ENCODE assay signal across 26 mouse cellular contexts in genomic region chr13:43788071-43788470, GRCm38 (mm10). TPM values are rescaled to one million over a fixed set of nuclear protein-coding genes. Genes with fewer than 3 reads are reported as not detected.
A peak's percentile ranks its signal among the peaks of the same experiment; 100 is the strongest.
DNase-seq lines count a peak whose midpoint lies in the region; ATAC-seq and TF ChIP-seq lines count a peak whose summit lies in the region.
"Had no signal": no experiment of that assay in that cellular context is flagged by ENCODE, and none has a peak within 500 bp of the region (broad histone marks: within the 10 kb centered on the region; RNA-seq: fewer than 3 reads in every experiment).

No protein-coding gene starts in this region.

- no peak overlapping the region for H3K27ac ChIP-seq in limb, embryonic 13.5 days
- H3K27ac ChIP-seq in limb, embryonic 10.5 days: no peak overlapping the region
- H3K27ac ChIP-seq in CH12.LX (ENCODE audit: insufficient read depth, low read depth) (peak overlapping the region; percentile 78), macrophage (peak overlapping the region; percentile 85)
- H3K27ac ChIP-seq: forebrain, embryonic 10.5 days; forebrain, embryonic 13.5 days; gastrocnemius, adult 2 months; heart, embryonic 10.5 days; heart, embryonic 13.5 days; hindbrain, embryonic 14.5 days; hindbrain, postnatal 0 days had no signal

- peaks cover 51% of the 10 kb centered on the region for H3K4me1 ChIP-seq in limb, embryonic 13.5 days
- peaks cover 53% of the 10 kb centered on the region for H3K4me1 ChIP-seq in limb, embryonic 10.5 days
- peaks cover 26 to 55% of the 10 kb centered on the region in 2 experiments for H3K4me1 ChIP-seq in CH12.LX (ENCODE audit: control insufficient read depth in 1 of 2, insufficient read depth in 2 of 2)

- TF ChIP-seq CTCF in CH12.LX (conservative IDR thresholded peaks at IDR 0.05 in 1 of 2, IDR thresholded peaks at IDR 0.05 in 1 of 2; ENCODE audit: low read depth in 2 of 2, low read length in 2 of 2): no peak

- ATAC-seq in limb, embryonic 13.5 days (ENCODE audit: low FRiP score, low read depth): no peak
- ATAC-seq: forebrain, embryonic 13.5 days; forebrain, postnatal 0 days; hindbrain, postnatal 0 days; intestine, postnatal 0 days had no signal

- in situ Hi-C loops in CH12.LX (cut with MboI; ENCODE audit: low pct_ligation_motif_present, low pct_unique_long_range_greater_than_20kb, low sequenced_read_pairs): loop anchor here (5.0 kb wide), 1 partner anchor 36 kb away; no protein-coding TSS in a partner anchor

- H3K79me2 ChIP-seq in CH12.LX (replicated peaks; ENCODE audit: control insufficient read depth, extremely low read depth, insufficient read depth, poor library complexity, severe bottlenecking) (peaks cover 75% of the 10 kb centered on the region), macrophage (ENCODE audit: inconsistent target) (peaks cover 64% of the 10 kb centered on the region)

- H3K4me2 ChIP-seq in limb, embryonic 13.5 days (replicated peaks): 0 out of 2 replicates have a peak overlapping the region, but pooled peaks have one; percentile 9
- H3K4me2 ChIP-seq in CH12.LX (ENCODE audit: insufficient read depth, low read depth, poor library complexity, severe bottlenecking): peak overlapping the region; percentile 89
- H3K4me2 ChIP-seq: forebrain, embryonic 13.5 days; heart, embryonic 13.5 days; hindbrain, embryonic 14.5 days had no signal

- no peaks in the 10 kb centered on the region for H3K36me3 ChIP-seq in limb, embryonic 13.5 days
- no peaks in the 10 kb centered on the region for H3K36me3 ChIP-seq in limb, embryonic 10.5 days
- H3K36me3 ChIP-seq in CH12.LX (replicated peaks in 1 of 2; ENCODE audit: control insufficient read depth in 1 of 2, insufficient read depth in 1 of 2, low read length in 1 of 2) (peaks cover 38 to 59% of the 10 kb centered on the region in 2 experiments), macrophage (ENCODE audit: inconsistent target) (peaks cover 16% of the 10 kb centered on the region; the same call in 1 of the 2 replicates)
- H3K36me3 ChIP-seq: forebrain, embryonic 10.5 days; heart, embryonic 10.5 days; heart, embryonic 13.5 days had no signal

- TF ChIP-seq RAD21 in CH12.LX (IDR thresholded peaks at IDR 0.05; ENCODE audit: low read depth, low read length): no peak

- H3K27me3 ChIP-seq in limb, embryonic 13.5 days: peaks cover 19% of the 10 kb centered on the region
- H3K27me3 ChIP-seq in limb, embryonic 10.5 days (ENCODE audit: low read depth, poor library complexity, severe bottlenecking): peaks cover 63% of the 10 kb centered on the region
- H3K27me3 ChIP-seq in CH12.LX (replicated peaks): no peaks in the 10 kb centered on the region

- no peak for DNase-seq in limb, embryonic 10.5 days (ENCODE audit: low spot score)
- DNase-seq in CH12.LX (ENCODE audit: extremely low read depth): no peak
- DNase-seq in right cerebral cortex, postnatal 25 days: no peak
- no peak for DNase-seq in kidney, adult 8-10 months
- DNase-seq: adrenal gland, adult 2 months; adrenal gland, postnatal 14 days; cerebellum, adult 18-20 months; cerebellum, adult 9-10 months; cerebellum, postnatal 14 days; forebrain, postnatal 0 days; gastrocnemius, adult 2 months; gastrocnemius, postnatal 25 days; heart, adult 18-20 months; heart, postnatal 14 days; heart, postnatal 4 days had no signal

- dilution Hi-C loops in CH12.LX (cut with MboI; ENCODE audit: extremely low pct_ligation_motif_present, extremely low pct_unique_long_range_greater_than_20kb, low sequenced_read_pairs): no loop called here

- H3K4me3 ChIP-seq in limb, embryonic 13.5 days: no peak overlapping the region
- no peak overlapping the region for H3K4me3 ChIP-seq in limb, embryonic 10.5 days
- H3K4me3 ChIP-seq in CH12.LX (replicated peaks in 1 of 3; ENCODE audit: low read depth in 2 of 3, low read length in 2 of 3, poor library complexity in 1 of 3) (peak overlapping the region; percentile 74 to 98 (median 96)), macrophage (ENCODE audit: inconsistent target) (no peak overlapping the region)
- H3K4me3 ChIP-seq: forebrain, embryonic 10.5 days; forebrain, embryonic 13.5 days; gastrocnemius, adult 2 months; heart, embryonic 10.5 days; heart, embryonic 13.5 days had no signal

- TF ChIP-seq EP300 in CH12.LX (IDR thresholded peaks at IDR 0.05; ENCODE audit: low read length): no peak

- H3K9ac ChIP-seq in limb, embryonic 13.5 days: no peak overlapping the region
- H3K9ac ChIP-seq in CH12.LX (ENCODE audit: insufficient read depth, low read depth): peak overlapping the region; percentile 91
- H3K9ac ChIP-seq: forebrain, embryonic 13.5 days; forebrain, postnatal 0 days; heart, embryonic 13.5 days; hindbrain, embryonic 14.5 days had no signal

- no peaks in the 10 kb centered on the region for H3K9me3 ChIP-seq in limb, embryonic 13.5 days
- H3K9me3 ChIP-seq in limb, embryonic 10.5 days (replicated peaks): no peaks in the 10 kb centered on the region
- H3K9me3 ChIP-seq in CH12.LX (replicated peaks; ENCODE audit: low read length): no peaks in the 10 kb centered on the region
- H3K9me3 ChIP-seq: forebrain, embryonic 10.5 days; forebrain, embryonic 13.5 days; heart, embryonic 10.5 days; heart, embryonic 13.5 days had no signal

- TF ChIP-seq POLR2A in CH12.LX (IDR thresholded peaks at IDR 0.05; ENCODE audit: low read depth, low read length): peak; percentile 19; the same call in 1 of the 2 replicates

- 42% methylated on average over 8 of the region's 8 CpGs for WGBS in limb, embryonic 13.5 days
- WGBS in limb, embryonic 10.5 days: 58% methylated on average over 8 of the region's 8 CpGs
- WGBS in macrophage (ENCODE audit: missing documents): 63% methylated on average over 8 of the region's 8 CpGs

TF ChIP-seq in CH12.LX, 34 proteins besides CTCF, POLR2A, EP300 and RAD21:
- TF ChIP-seq CHD1 (IDR thresholded peaks at IDR 0.05; ENCODE audit: low read depth, low read length) (no peak), CHD2 (IDR thresholded peaks at IDR 0.05; ENCODE audit: low read length) (no peak), SMC3 (IDR thresholded peaks at IDR 0.05; ENCODE audit: low read depth, low read length) (no peak), JUN (IDR thresholded peaks at IDR 0.05; ENCODE audit: insufficient read depth, low read depth, low read length) (no peak), ZNF384 (IDR thresholded peaks at IDR 0.05; ENCODE audit: low read depth, low read length) (no peak), JUND (conservative IDR thresholded peaks at IDR 0.05; ENCODE audit: low read depth, low read length) (no peak), ZMIZ1 (IDR thresholded peaks at IDR 0.05; ENCODE audit: low read depth, low read length) (peak; percentile 31; the same call in 1 of the 2 replicates), MXI1 (IDR thresholded peaks at IDR 0.05; ENCODE audit: low read depth, low read length) (peak; percentile 74), BHLHE40 (IDR thresholded peaks at IDR 0.05; ENCODE audit: low read depth, low read length) (no peak), ETS1 (conservative IDR thresholded peaks at IDR 0.05; ENCODE audit: low read depth, low read length) (no peak), UBTF (IDR thresholded peaks at IDR 0.05; ENCODE audit: low read depth, low read length) (0 out of 2 replicates have a peak, but pooled peaks have one; percentile 28), MAZ (IDR thresholded peaks at IDR 0.05; ENCODE audit: low read depth, low read length) (no peak), ZC3H11A (IDR thresholded peaks at IDR 0.05; ENCODE audit: low read depth, low read length) (no peak), TBP (conservative IDR thresholded peaks at IDR 0.05; ENCODE audit: low read depth, low read length) (0 out of 2 replicates have a peak, but pooled peaks have one; percentile 22), PAX5 (IDR thresholded peaks at IDR 0.05; ENCODE audit: low read length) (no peak), MAX (IDR thresholded peaks at IDR 0.05; ENCODE audit: low read length) (no peak)
TF ChIP-seq in CH12.LX: peak in this region for 4.

RNA-seq across cellular contexts. Expression of gene Cd83, which starts 3.5 kb away (rescaled TPM):
- 27.0 and 28.4 TPM in 2 replicates for polyA plus RNA-seq in limb, embryonic 13.5 days (2015; fragmentation: Nextera tagmentation; extraction: Ambion mirVana)
- polyA plus RNA-seq in limb, embryonic 10.5 days (2016; fragmentation: Nextera tagmentation; extraction: Ambion mirVana): 4.2 and 5.0 TPM in 2 replicates
- total RNA-seq in CH12.LX (2012; rRNA removed) (103 and 129 TPM in 2 replicates), CH12.LX (2014; rRNA removed) (298 and 307 TPM in 2 replicates)
- polyA plus RNA-seq in CH12.LX (2012; ENCODE audit: insufficient read length, low read depth) (106 and 109 TPM in 2 replicates), macrophage (2018) (31.7 to 178 TPM (median 91.1 TPM) in 3 replicates)
- 1,000 to 10,000 TPM in 3 of 26 experiments, 100 to 1,000 TPM in 15, 10 to 100 TPM in 8; 14.6 to 1,708 (median 282) TPM for total RNA-seq in macrophage (2018; cell fraction: chromatin; rRNA removed)
- total RNA-seq in macrophage (2018; cell fraction: cytosol; rRNA removed): 1,000 to 10,000 TPM in 4 of 26 experiments, 100 to 1,000 TPM in 17, 10 to 100 TPM in 5; 28.5 to 1,686 (median 284) TPM
- 1,000 to 10,000 TPM in 8 of 26 experiments, 100 to 1,000 TPM in 13, 10 to 100 TPM in 5; 23.7 to 2,349 (median 542) TPM for total RNA-seq in macrophage (2018; cell fraction: nucleus; rRNA removed)
- total RNA-seq: MEL had no signal
- polyA plus RNA-seq: C2C12 had no signal

Comparison
In these comparisons a context has a peak if more than half of its experiments do, and no peak if none do; other contexts are left out.
1. H3K27ac ChIP-seq: peak in CH12.LX (single experiment) and macrophage (single experiment); none in limb, embryonic 13.5 days (single experiment) and limb, embryonic 10.5 days (single experiment).
2. H3K4me3 ChIP-seq: peak in CH12.LX (3 of 3); none in limb, embryonic 13.5 days (single experiment), limb, embryonic 10.5 days (single experiment) and macrophage (single experiment).